Mouse (Mus musculus) forebrain, embryonic 12.5 days (tissue): ENCODE data around the gene Apol11a. TPM values are rescaled to one million over a fixed set of nuclear protein-coding genes. Genes with fewer than 3 reads are reported as not detected.

Experiments
- polyA plus RNA-seq: library from polyadenylated mRNA; unstranded; fragments of >200 nt; fragmentation: Nextera tagmentation; extraction: Ambion mirVana; gene quantifications from 2 replicates; pipeline ENCODE4 v1.2.1, GENCODE M21; 2016

Gene Apol11a
- polyA plus RNA-seq, 1 experiment from 2014 or later, result not detected

Other genes starting within 250 kb of the Apol11a start
- gene Rbfox2, start 201.3 kb upstream of the Apol11a start, polyA plus RNA-seq, result 119 and 123 TPM in 2 replicates
- gene Apol7a, start 109.2 kb upstream of the Apol11a start, polyA plus RNA-seq, result not detected in 2 replicates
- not detected in 2 replicates for gene Apol9a, start 97.1 kb upstream of the Apol11a start, polyA plus RNA-seq
- not detected in 2 replicates for gene Apol7b, start 60.8 kb upstream of the Apol11a start, polyA plus RNA-seq
- gene Apol10a, start 31.2 kb upstream of the Apol11a start, polyA plus RNA-seq, result not detected in 2 replicates
- gene Apol7c, start 25.0 kb downstream of the Apol11a start, polyA plus RNA-seq, result not detected in 2 replicates
- not detected in 2 replicates for gene 1700025B11Rik, start 53.6 kb downstream of the Apol11a start, polyA plus RNA-seq
- not detected in 2 replicates for gene Apol10b, start 87.9 kb downstream of the Apol11a start, polyA plus RNA-seq
- not detected in 2 replicates for gene Gm36245, start 91.0 kb downstream of the Apol11a start, polyA plus RNA-seq
- not detected in 2 replicates for gene Apol11b, start 135.0 kb downstream of the Apol11a start, polyA plus RNA-seq
- gene Apol7e, start 190.6 kb downstream of the Apol11a start, polyA plus RNA-seq, result not detected in 2 replicates
- gene Apol9b, start 220.8 kb downstream of the Apol11a start, polyA plus RNA-seq, result not detected in 2 replicates
- gene Apol8, start 248.7 kb downstream of the Apol11a start, polyA plus RNA-seq, result 0.24 and 0.46 TPM in 2 replicates